Mouse (Mus musculus): ENCODE results near the gene Slc11a2.

DNA sequence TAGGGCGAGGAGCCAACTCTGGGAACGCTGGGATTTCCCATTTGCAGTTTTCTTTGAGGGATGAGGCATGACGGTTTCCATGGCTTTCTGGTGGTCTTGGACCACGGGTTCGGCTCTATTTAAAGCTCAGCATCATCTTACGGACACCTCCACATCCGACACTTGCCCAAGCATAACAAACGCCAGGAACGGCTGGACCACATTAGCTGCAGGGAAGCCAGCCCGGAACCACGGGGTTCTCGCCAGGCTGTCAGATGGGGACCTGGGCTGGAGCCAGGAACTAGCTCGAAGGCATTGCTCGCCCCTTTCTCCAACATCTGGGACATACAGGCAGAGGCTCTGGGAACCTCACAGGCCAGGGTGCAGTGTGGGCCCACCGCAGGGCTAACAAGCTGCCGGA, 26.4 kb upstream of the Slc11a2 start:
- TF ChIP-seq CTCF (IDR thresholded peaks at IDR 0.05; ENCODE audit: low read depth) (no peak), EP300 (optimal IDR thresholded peaks at IDR 0.05) (no peak)

Measured in stomach, postnatal 0 days (tissue).